Mouse (Mus musculus) MEL (cell line): ENCODE measurements around the gene Klf16. TPM values are rescaled to one million over a fixed set of nuclear protein-coding genes. Genes with fewer than 3 reads are reported as not detected.

Experiments
- DNase-seq: peaks from one replicate; pipeline ENCODE4 v3.0.0; 2011; ENCODE audit warnings: low read depth, low spot score
- H3K27ac ChIP-seq: 2 replicates; pipeline ENCODE4 v1.5.1; 2012; ENCODE audit warnings: low read depth, mild to moderate bottlenecking, control low read depth, low read length, moderate library complexity; ENCODE audit not compliant: control insufficient read depth
- H3K27me3 ChIP-seq, 2 experiments: fragments of 150-350 bp in 1 of 2; sonication (generic) in 1 of 2; 2 replicates each; pipeline ENCODE4 v1.6.1; 2012; ENCODE audit warnings: low read length in 2 of 2, mild to moderate bottlenecking in 2 of 2, improper control_type of control experiment in 1 of 2, moderate library complexity in 1 of 2; ENCODE audit not compliant: insufficient read depth in 2 of 2, control insufficient read depth in 1 of 2
- H3K36me3 ChIP-seq, 2 experiments: 2 replicates each; pipeline ENCODE4 v1.6.1; 2012 to 2014; ENCODE audit warnings: low read length in 2 of 2, improper control_type of control experiment in 1 of 2, inconsistent platforms in 1 of 2, mild to moderate bottlenecking in 1 of 2; ENCODE audit not compliant: insufficient read depth in 2 of 2, control insufficient read depth in 1 of 2
- H3K4me1 ChIP-seq, 2 experiments: fragments of 150-350 bp in 1 of 2; sonication (generic) in 1 of 2; 2 replicates each; pipeline ENCODE4 v1.6.1; 2012; ENCODE audit warnings: low read length in 2 of 2, improper control_type of control experiment in 1 of 2, mild to moderate bottlenecking in 1 of 2; ENCODE audit not compliant: insufficient read depth in 2 of 2, control insufficient read depth in 1 of 2
- H3K4me3 ChIP-seq, 2 experiments: fragments of 150-350 bp in 1 of 2; sonication (generic) in 1 of 2; 2 replicates each; pipeline ENCODE4 v1.5.1; 2012; ENCODE audit warnings: low read depth in 2 of 2, low read length in 2 of 2, mild to moderate bottlenecking in 2 of 2, moderate library complexity in 2 of 2, control low read depth in 1 of 2, improper control_type of control experiment in 1 of 2; ENCODE audit not compliant: control insufficient read depth in 1 of 2, insufficient read depth in 1 of 2
- H3K79me2 ChIP-seq: 2 replicates; pipeline ENCODE4 v1.6.1; 2012; ENCODE audit warnings: mild to moderate bottlenecking, low read length, moderate library complexity; ENCODE audit not compliant: control insufficient read depth, poor library complexity, insufficient read depth
- H3K9ac ChIP-seq: 2 replicates; pipeline ENCODE4 v1.6.1; 2012; ENCODE audit warnings: low read depth, mild to moderate bottlenecking, control low read depth, low read length, moderate library complexity; ENCODE audit not compliant: control insufficient read depth, poor library complexity, severe bottlenecking
- H3K9me3 ChIP-seq: fragments of 150-350 bp; sonication (generic); replicated peaks from 2 replicates; pipeline ENCODE4 v1.6.1; 2012; ENCODE audit warnings: mild to moderate bottlenecking, low read length, improper control_type of control experiment, moderate library complexity; ENCODE audit not compliant: insufficient read depth
- CHD1 ChIP-seq: IDR thresholded peaks from 2 replicates; pipeline ENCODE4 v1.6.1; 2012; ENCODE audit warnings: low read depth, mild to moderate bottlenecking, inconsistent platforms, low read length, improper control_type of control experiment
- CTCF ChIP-seq, 3 experiments: IDR thresholded peaks in 2 of 3; conservative IDR thresholded peaks in 1 of 3; 2 replicates each; pipeline ENCODE4 v1.5.1; 2011 to 2012; ENCODE audit warnings: low read length in 3 of 3, low read depth in 2 of 3, mild to moderate bottlenecking in 2 of 3, improper control_type of control experiment in 1 of 3, inconsistent platforms in 1 of 3, mixed read lengths in 1 of 3, moderate library complexity in 1 of 3; ENCODE audit not compliant: control insufficient read depth in 1 of 3, insufficient read depth in 1 of 3, poor library complexity in 1 of 3, severe bottlenecking in 1 of 3
- ELF1 ChIP-seq: IDR thresholded peaks from 2 replicates; pipeline ENCODE4 v1.6.1; 2014; ENCODE audit warnings: low read depth, mild to moderate bottlenecking, inconsistent platforms, low read length, improper control_type of control experiment, moderate library complexity
- EP300 ChIP-seq, 2 experiments: IDR thresholded peaks; 2 replicates each; pipeline ENCODE4 v1.6.1; 2011; ENCODE audit warnings: improper control_type of control experiment in 2 of 2, low read length in 2 of 2, low read depth in 1 of 2, mild to moderate bottlenecking in 1 of 2
- ETS1 ChIP-seq: IDR thresholded peaks from 2 replicates; pipeline ENCODE4 v1.6.1; 2012; ENCODE audit warnings: low read depth, mild to moderate bottlenecking, inconsistent platforms, low read length, improper control_type of control experiment, moderate library complexity
- GATA1 ChIP-seq: IDR thresholded peaks from 2 replicates; pipeline ENCODE4 v1.6.1; 2011; ENCODE audit warnings: low read depth, low read length, improper control_type of control experiment
- MAFK ChIP-seq: IDR thresholded peaks from 2 replicates; pipeline ENCODE4 v1.6.1; 2011; ENCODE audit warnings: low read depth, mild to moderate bottlenecking, low read length, improper control_type of control experiment, borderline replicate concordance
- MAZ ChIP-seq: IDR thresholded peaks from 2 replicates; pipeline ENCODE4 v1.6.1; 2012; ENCODE audit warnings: low read depth, mild to moderate bottlenecking, inconsistent platforms, low read length, improper control_type of control experiment
- MEF2A ChIP-seq: IDR thresholded peaks from 2 replicates; pipeline ENCODE4 v1.6.1; 2014; ENCODE audit warnings: low read depth, mild to moderate bottlenecking, inconsistent platforms, low read length, improper control_type of control experiment; ENCODE audit not compliant: poor library complexity, insufficient replicate concordance, severe bottlenecking; ENCODE audit errors: extremely low read depth
- MXI1 ChIP-seq: IDR thresholded peaks from 2 replicates; pipeline ENCODE4 v1.6.1; 2011; ENCODE audit warnings: mild to moderate bottlenecking, low read depth, low read length, improper control_type of control experiment
- NELFE ChIP-seq: IDR thresholded peaks from 2 replicates; pipeline ENCODE4 v1.6.1; 2011; ENCODE audit warnings: low read depth, low read length, improper control_type of control experiment
- POLR2A ChIP-seq, 2 experiments: IDR thresholded peaks; 2 replicates each; pipeline ENCODE4 v1.6.1; 2011 to 2012; ENCODE audit warnings: low read length in 2 of 2, mild to moderate bottlenecking in 2 of 2, control low read depth in 1 of 2, improper control_type of control experiment in 1 of 2, low read depth in 1 of 2, moderate library complexity in 1 of 2; ENCODE audit not compliant: control insufficient read depth in 1 of 2, insufficient read depth in 1 of 2, poor library complexity in 1 of 2
- POLR2AphosphoS2 ChIP-seq: IDR thresholded peaks from 2 replicates; pipeline ENCODE4 v1.6.1; 2011; ENCODE audit warnings: low read length, improper control_type of control experiment
- POLR2AphosphoS5 ChIP-seq: IDR thresholded peaks from 2 replicates; pipeline ENCODE4 v1.6.1; 2012; ENCODE audit warnings: low read depth, borderline replicate concordance, mild to moderate bottlenecking, inconsistent platforms, low read length, moderate library complexity, mixed read lengths
- RCOR1 ChIP-seq: IDR thresholded peaks from 2 replicates; pipeline ENCODE4 v1.6.1; 2012; ENCODE audit warnings: low read depth, mild to moderate bottlenecking, inconsistent platforms, low read length, improper control_type of control experiment
- SIN3A ChIP-seq: IDR thresholded peaks from 2 replicates; pipeline ENCODE4 v1.6.1; 2012; ENCODE audit warnings: low read length, improper control_type of control experiment, inconsistent platforms
- SMC3 ChIP-seq: IDR thresholded peaks from 2 replicates; pipeline ENCODE4 v1.6.1; 2011; ENCODE audit warnings: low read depth, low read length, improper control_type of control experiment
- TAL1 ChIP-seq: IDR thresholded peaks from 2 replicates; pipeline ENCODE4 v1.6.1; 2012; ENCODE audit warnings: mild to moderate bottlenecking, inconsistent platforms, low read length, moderate library complexity, mixed read lengths
- TBP ChIP-seq: IDR thresholded peaks from 2 replicates; pipeline ENCODE4 v1.8.0; 2011; ENCODE audit warnings: low read depth, low read length, improper control_type of control experiment
- TCF12 ChIP-seq: IDR thresholded peaks from 2 replicates; pipeline ENCODE4 v1.6.1; 2014; ENCODE audit warnings: low read depth, mild to moderate bottlenecking, inconsistent platforms, low read length, improper control_type of control experiment, moderate library complexity
- UBTF ChIP-seq: IDR thresholded peaks from 2 replicates; pipeline ENCODE4 v1.6.1; 2012; ENCODE audit warnings: low read depth, mild to moderate bottlenecking, inconsistent platforms, low read length, improper control_type of control experiment, moderate library complexity, borderline replicate concordance; ENCODE audit not compliant: insufficient read depth
- USF1 ChIP-seq: IDR thresholded peaks from 2 replicates; pipeline ENCODE4 v1.6.1; 2014; ENCODE audit warnings: low read depth, mild to moderate bottlenecking, inconsistent platforms, low read length, improper control_type of control experiment, moderate library complexity
- polyA plus RNA-seq, 2 experiments: library from polyadenylated mRNA; stranded (reverse) in 1 of 2; unstranded in 1 of 2; fragments of >175 nt in 1 of 2; fragments of >200 nt in 1 of 2; gene quantifications; 2 replicates each; pipeline versions ENCODE4 v1.2.1 to v1.2.4; 2012; ENCODE audit warnings: low replicate concordance in 2 of 2, low read depth in 1 of 2; ENCODE audit not compliant: insufficient read length in 2 of 2, insufficient read depth in 1 of 2, missing spikeins in 1 of 2
- total RNA-seq: library from RNA; depleted of rRNA; stranded (reverse); fragments of 300-350 nt; gene quantifications from 2 replicates; pipeline ENCODE4 v1.2.3, GENCODE M21; 2012

Klf16 gene
- total and polyA plus RNA-seq, 3 experiments = 37.1 to 51.1 TPM; not detected in 1

GRCm38 (mm10) chr10:80574896-80575295, 2.2 kb downstream of the Klf16 start:
- H3K27ac ChIP-seq = no peak overlapping the region
- H3K79me2 ChIP-seq = peaks cover 73% of the 10 kb centered on the region
- peaks cover 0 to 45% of the 10 kb centered on the region in 2 experiments; a peak in 2 of 4 replicates for H3K36me3 ChIP-seq
- H3K4me1 ChIP-seq = peaks cover 18 to 63% of the 10 kb centered on the region in 2 experiments; a peak in 3 of 4 replicates
- no peaks in the 10 kb centered on the region for H3K27me3 ChIP-seq
- DNase-seq = no peak
- TF ChIP-seq TAL1 (no peak), POLR2A (IDR thresholded peaks at IDR 0.05; ENCODE audit: control insufficient read depth in 1 of 2, insufficient read depth in 1 of 2, low read depth in 1 of 2, low read length in 2 of 2, poor library complexity in 1 of 2) (0 out of 4 replicates have a peak, but pooled peaks of 1 of the 2 experiments have one; percentile 13)
- H3K9ac ChIP-seq = peak overlapping the region; percentile 84
- peak overlapping the region in 1 of 2 experiments; percentile 88; a peak in 2 of 4 replicates for H3K4me3 ChIP-seq
- no peaks in the 10 kb centered on the region for H3K9me3 ChIP-seq

- no peaks in the 10 kb centered on the region for H3K9me3 ChIP-seq
- no peak overlapping the region for H3K9ac ChIP-seq
- peaks cover 0 to 41% of the 10 kb centered on the region in 2 experiments; a peak in 2 of 4 replicates for H3K36me3 ChIP-seq
- TF ChIP-seq UBTF (no peak), RCOR1 (no peak), NELFE (no peak), POLR2A (IDR thresholded peaks at IDR 0.05; ENCODE audit: control insufficient read depth in 1 of 2, insufficient read depth in 1 of 2, low read depth in 1 of 2, low read length in 2 of 2, poor library complexity in 1 of 2) (no peak), CHD1 (no peak), CTCF (IDR thresholded peaks at IDR 0.05 in 2 of 3, conservative IDR thresholded peaks at IDR 0.05 in 1 of 3; ENCODE audit: control insufficient read depth in 1 of 3, insufficient read depth in 1 of 3, low read depth in 2 of 3, low read length in 3 of 3, poor library complexity in 1 of 3, severe bottlenecking in 1 of 3) (no peak), MAFK (no peak), SMC3 (no peak), TBP (no peak), EP300 (IDR thresholded peaks at IDR 0.05; ENCODE audit: low read depth in 1 of 2, low read length in 2 of 2) (no peak)
- no peaks in the 10 kb centered on the region for H3K27me3 ChIP-seq
- peaks cover 83% of the 10 kb centered on the region for H3K79me2 ChIP-seq
- H3K27ac ChIP-seq = no peak overlapping the region
- DNase-seq = peak; percentile 51
- peaks cover 12 to 59% of the 10 kb centered on the region in 2 experiments; a peak in 3 of 4 replicates for H3K4me1 ChIP-seq
- H3K4me3 ChIP-seq = no peak overlapping the region
Observed at GRCm38 (mm10) chr10:80573944-80574343, 3.2 kb downstream of the Klf16 start.

- Histone ChIP-seq H3K4me3 (no peak overlapping the region), H3K36me3 (peaks cover 0 to 41% of the 10 kb centered on the region in 2 experiments; a peak in 2 of 4 replicates), H3K27ac (peak overlapping the region; percentile 68), H3K79me2 (peaks cover 81% of the 10 kb centered on the region), H3K4me1 (peaks cover 12 to 59% of the 10 kb centered on the region in 2 experiments; a peak in 3 of 4 replicates), H3K9ac (peak overlapping the region; percentile 33; the same call in 1 of the 2 replicates), H3K9me3 (no peaks in the 10 kb centered on the region), H3K27me3 (no peaks in the 10 kb centered on the region)
- TF ChIP-seq MAZ (no peak), MEF2A (no peak), TCF12 (peak; percentile 93), SIN3A (peak; percentile 89), EP300 (IDR thresholded peaks at IDR 0.05; ENCODE audit: low read depth in 1 of 2, low read length in 2 of 2) (peak; percentile 68 to 91), TAL1 (peak; percentile 54), RCOR1 (peak; percentile 23; the same call in 1 of the 2 replicates), MXI1 (peak; percentile 83), POLR2A (IDR thresholded peaks at IDR 0.05; ENCODE audit: control insufficient read depth in 1 of 2, insufficient read depth in 1 of 2, low read depth in 1 of 2, low read length in 2 of 2, poor library complexity in 1 of 2) (no peak; a peak in 1 of 4 replicates), MAFK (no peak), POLR2AphosphoS5 (no peak), ELF1 (no peak), ETS1 (peak; percentile 95), GATA1 (peak; percentile 71), POLR2AphosphoS2 (no peak), USF1 (no peak)
- DNase-seq = peak; percentile 65
Observed at GRCm38 (mm10) chr10:80572477-80572876, 4.6 kb downstream of the Klf16 start.
